Mouse (Mus musculus): ENCODE measurements around the gene Prkcg.

Gene Prkcg

DNA sequence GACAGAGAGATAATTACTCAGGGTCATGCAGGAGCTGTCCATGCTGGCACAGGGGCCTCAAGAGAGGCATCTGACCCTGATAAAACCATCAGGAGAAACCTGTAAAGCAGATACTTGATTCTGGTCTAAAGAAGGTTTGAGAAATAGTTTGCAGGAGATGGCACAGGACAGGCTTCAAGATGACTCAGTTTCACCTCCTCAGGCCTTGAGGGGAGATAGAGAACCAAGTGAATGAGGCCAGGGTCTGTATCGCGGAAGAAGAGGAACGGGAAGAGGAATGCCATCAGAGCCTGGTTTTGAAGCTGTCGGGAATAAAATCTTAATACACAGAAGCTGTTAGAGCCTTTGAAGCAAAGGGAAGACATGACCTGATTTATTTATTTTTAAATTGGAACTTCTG, 28.7 kb downstream of the Prkcg start:
- no peak for DNase-seq (ENCODE audit: low spot score)

DNA sequence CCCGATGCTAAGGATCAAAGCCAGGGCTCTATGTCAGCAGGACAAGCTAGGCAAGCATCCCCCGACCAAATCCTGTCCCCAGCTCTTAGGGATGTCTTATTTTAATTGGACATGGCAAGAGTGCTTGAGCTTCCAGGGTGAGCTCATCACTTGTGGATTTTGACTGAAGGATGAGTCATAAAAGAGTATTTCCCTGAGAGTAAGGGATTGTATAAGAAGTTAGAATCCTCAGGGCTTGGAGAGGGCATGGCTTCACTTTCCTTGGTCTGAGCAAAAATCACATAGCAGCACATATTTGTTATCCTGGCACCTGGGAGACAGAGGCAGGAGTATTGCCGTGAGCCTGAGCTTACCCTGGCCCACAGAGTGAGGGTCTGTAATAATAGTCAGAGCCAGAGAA, 31.9 kb downstream of the Prkcg start:
- no peak for DNase-seq (ENCODE audit: low spot score)

DNA sequence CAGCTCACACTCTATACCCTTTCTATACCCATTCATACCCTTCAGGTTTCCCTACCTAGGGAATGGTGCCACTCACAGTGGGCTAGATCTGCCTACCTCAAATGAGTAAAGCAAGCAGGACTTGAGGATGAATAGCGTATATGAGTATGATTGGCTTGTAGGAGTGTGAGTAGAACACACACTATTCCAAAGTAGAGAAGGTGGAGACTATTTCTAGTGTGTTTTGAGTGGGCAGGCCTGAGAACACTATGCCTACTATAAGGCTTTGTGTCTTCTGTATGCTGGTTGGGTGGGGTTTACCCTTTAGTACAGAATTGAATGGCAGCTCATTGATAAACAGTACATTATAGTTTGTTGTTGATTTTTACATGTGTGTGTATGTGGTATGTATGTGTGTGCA, 34.8 kb downstream of the Prkcg start:
- DNase-seq (ENCODE audit: low spot score) = no peak

DNA sequence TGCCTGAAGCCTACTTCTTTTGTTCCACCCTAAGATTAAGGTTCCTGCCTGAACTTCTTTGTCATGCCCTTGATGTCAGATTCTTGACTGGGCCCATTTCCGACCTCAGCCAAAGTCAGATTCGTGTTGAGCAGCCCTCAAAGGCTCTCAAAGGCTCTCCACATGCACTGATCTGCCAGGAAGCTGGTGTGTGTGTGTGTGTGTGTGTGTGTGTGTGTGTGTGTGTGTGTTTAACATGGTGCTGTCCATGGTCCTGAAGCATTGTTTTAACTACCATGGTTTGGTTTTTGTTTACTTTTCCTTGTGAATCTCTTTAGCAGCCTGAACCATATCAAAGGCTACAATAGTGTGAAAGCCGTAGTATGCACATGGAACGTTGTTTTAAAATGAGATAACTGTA, 39.0 kb downstream of the Prkcg start:
- no peak for DNase-seq (ENCODE audit: low spot score)

DNA sequence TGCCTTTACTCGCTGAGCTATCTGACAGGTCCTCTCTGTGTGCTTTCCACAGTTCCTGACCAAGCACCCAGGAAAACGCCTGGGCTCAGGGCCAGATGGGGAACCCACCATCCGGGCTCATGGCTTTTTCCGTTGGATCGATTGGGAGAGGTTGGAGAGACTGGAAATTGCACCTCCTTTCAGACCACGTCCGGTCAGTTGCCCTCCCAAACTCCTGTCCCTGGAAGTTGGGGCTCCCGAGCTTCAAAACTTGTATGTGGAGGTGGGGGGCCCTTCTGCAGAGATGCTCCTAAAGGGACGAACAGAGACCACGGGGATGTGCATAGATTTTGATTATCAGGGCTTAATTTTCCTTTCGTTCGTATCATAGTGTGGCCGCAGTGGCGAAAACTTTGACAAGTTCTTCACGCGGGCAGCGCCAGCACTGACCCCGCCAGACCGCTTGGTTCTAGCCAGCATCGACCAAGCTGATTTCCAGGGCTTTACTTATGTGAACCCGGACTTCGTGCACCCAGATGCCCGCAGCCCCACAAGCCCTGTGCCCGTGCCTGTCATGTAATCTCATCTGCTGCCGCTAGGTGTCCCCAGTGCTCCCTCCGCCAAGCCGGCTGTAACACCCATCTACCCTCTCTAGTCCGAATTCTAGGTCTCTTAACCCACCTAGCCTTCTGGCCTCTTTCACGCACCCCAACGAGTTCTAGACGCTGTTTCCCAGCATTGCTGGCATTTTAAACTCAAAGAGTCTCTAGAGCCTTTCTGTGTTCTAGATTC, 41.0 kb downstream of the Prkcg start:
- peak; percentile 44 for DNase-seq (ENCODE audit: low spot score)

DNA sequence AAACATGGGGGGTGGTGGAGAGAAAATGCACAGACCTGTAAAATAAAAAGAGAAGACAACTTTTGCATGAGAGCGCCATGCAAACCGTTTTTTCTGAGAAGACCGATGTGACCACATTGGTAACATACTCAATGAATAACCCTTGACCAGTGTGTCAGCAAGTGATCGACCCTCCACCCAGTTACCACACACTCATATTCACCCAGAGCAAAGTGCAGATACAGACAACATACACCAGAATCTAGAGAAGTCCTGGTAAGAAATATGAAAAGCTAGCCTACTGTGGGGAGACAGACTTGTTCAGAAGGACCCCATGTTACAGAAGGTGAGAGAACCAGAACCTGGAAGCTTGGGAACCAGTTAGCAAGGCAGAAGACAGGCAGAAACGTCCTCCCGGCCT, 42.2 kb downstream of the Prkcg start:
- DNase-seq (ENCODE audit: low spot score) = no peak

DNA sequence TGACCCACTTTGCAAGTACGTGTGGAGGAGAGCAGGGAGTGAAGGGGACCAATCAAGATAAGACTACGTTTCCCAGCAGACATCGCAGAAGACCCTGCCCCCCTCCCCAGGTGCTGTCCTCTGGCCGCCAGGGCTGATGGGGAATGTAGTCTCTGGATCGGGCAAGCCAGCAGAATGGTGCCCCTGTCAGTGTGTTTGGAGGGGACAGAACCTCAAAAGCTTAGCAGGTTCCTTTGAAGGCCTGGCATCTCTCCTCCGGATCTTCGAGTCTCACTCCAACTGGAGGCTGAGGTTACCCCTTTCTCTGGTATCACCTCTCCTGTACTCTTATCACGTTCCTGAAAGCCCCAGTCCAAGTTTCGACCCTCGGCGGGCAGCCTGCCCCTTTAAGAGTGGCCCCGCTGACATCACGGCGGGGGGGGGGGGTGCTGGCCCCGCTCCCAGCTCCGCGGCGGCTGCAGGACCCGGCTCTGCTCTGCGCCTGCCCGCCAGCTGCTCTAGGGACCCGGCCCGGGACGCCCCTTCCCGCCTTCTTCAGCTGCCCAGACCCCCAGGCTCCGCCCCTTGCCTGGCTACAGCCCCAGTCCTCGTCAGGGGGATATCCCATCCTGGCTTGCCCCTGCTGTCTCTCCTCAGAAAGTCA, 42.7 kb downstream of the Prkcg start:
- no peak for DNase-seq (ENCODE audit: low spot score)

DNA sequence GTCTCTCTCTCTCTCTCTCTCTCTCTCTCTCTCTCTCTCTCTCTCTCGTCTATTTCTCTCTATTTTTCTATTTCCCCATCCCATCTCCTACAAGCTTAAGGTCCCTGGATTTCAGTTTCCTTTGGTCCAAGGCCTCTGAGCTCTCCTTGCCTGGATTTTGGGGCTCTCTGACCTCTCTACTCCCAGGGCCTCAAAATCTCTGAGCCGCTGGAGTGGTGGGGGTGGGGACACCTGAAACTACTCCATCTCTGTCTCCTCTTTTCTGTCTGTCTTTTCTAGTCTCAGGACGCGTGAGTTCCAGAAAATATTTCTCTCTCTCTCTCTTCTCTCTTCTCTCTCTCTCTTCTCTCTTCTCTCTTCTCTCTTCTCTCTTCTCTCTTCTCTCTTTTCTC, 43.2 kb downstream of the Prkcg start:
- DNase-seq (ENCODE audit: low spot score) = no peak

DNA sequence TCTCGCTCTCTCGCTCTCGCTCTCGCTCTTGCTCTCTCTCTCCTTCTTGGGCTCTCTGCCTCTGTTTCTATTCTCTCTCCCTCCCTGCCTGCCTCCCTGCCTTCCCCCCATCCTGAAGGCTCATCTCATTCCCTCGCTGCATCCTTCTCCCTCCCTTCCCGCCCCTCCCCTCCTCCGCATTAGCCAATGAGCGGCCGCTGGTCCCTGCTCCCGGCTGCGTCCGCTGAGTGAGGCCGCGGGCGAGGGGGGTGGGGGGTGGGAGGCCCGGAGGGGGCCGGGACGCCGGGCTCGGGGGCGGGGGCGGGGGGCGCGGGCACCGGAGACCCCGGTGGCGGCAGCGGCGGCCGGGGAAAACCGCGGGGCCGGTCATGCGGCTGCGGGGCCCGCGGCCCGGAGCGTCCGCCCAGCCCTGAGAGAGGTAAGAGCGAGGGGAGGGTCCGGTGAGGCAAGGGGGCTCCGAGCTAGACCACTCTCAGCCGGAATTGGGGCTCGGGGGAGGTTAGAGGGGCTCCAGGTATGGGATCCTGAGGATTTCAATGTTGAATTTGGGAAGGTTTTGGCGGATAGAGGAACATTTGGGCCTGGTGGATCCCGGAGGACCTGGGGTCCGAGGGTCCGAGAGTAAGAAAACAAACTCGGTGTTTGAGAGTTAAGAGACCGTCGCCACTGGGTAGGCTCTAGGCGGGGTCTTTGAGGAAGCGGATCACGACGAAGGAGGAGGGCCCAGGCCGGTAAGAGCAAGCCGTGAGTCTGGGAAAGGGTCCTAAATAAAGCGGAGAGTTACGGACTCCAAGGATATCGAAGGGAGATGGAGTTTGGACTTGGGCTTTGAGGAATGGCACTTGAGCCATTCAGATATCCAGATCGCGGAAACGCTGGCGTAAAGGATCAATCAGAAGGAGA, 43.9 kb downstream of the Prkcg start, which contains the start of gene Cacng7:
Gene Cacng7, plus strand, starts transcription at position 337 of the 903 bp plus-strand sequence.
- DNase-seq (ENCODE audit: low spot score) = no peak

DNA sequence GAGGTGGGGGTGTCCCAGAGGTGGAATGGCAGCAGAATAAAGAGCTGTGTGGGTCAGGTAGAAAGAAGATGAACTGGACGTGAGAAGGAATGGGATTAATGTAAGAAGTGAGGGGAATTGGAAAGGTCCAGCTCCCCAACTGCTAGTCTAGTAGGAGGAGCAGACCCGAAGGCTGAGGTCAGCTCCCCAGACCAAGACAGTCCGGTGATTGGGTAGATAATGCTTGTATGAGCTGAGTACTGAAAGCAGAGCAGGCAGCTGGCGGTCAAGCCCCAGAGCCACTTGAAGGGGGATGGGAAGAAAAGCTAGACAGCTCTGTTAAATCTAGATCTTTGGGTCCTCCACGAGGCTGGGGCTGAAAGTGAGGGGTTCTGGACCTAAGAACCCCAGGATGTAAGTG, 44.6 kb downstream of the Prkcg start:
- DNase-seq (ENCODE audit: low spot score) = no peak

DNA sequence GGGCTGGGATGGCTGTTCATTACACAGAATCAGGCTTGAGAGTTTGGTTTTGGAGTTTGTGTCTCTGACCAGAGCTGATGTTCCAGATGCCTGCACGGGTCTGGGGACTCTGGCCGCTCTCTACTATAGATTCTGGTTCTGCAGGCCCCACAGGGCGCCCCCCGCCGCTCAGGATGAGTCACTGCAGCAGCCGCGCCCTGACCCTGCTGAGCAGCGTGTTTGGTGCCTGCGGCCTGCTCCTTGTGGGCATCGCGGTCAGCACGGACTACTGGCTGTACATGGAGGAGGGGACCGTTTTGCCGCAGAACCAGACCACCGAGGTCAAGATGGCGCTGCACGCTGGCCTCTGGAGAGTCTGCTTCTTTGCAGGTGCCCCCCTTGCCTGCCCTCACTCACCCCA, 47.4 kb downstream of the Prkcg start:
- no peak for DNase-seq (ENCODE audit: low spot score)

DNA sequence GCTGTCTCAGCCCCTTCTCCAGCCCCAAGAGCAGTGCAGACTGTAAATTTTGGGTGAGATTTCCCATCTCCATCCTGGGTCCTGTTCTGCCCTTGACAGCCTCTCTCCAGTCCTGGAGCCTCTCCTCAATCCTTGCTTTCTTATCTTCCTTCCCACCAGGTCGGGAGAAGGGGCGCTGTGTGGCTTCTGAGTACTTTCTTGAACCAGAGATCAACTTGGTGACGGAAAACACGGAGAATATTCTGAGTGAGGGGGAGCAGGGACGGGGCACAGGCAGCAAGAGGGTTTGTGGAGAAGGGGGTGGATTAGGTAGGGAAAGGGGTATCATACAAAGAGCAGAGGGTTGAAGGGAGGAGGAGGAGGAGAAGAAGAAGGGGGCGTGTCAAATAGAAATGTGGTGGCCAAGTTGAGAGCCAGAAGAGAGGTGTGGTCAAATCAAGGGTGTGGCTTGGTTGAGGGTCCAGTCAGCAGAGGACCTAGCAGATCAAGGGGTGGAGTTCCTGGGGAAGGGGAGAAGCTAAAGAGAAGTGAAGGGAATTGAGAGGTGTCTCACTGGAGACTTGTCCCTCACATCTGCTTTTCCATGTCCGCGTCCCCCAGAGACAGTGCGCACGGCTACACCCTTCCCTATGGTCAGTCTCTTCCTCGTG, 49.4 kb downstream of the Prkcg start:
- no peak for DNase-seq (ENCODE audit: low spot score)

DNA sequence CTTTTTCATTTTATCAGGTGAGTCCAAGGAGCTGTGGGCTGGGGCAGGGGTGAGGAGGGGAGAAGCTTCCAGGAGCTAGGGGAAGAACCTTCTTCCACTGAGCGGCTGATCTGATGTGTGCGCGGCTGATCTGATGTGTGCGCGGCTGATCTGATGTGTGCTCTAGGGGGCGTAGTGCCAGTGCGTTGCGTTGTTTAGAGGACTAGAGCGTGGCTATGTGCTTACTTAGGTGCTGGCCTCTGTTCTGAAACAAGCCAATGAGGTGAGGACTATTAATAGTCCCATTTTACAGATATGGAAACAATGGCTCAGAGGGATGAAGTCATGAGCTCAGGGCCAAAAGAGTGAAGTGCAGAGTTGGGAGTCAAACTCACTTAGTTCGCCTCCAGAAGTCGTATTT, 50.0 kb downstream of the Prkcg start:
- DNase-seq (ENCODE audit: low spot score) = no peak

DNA sequence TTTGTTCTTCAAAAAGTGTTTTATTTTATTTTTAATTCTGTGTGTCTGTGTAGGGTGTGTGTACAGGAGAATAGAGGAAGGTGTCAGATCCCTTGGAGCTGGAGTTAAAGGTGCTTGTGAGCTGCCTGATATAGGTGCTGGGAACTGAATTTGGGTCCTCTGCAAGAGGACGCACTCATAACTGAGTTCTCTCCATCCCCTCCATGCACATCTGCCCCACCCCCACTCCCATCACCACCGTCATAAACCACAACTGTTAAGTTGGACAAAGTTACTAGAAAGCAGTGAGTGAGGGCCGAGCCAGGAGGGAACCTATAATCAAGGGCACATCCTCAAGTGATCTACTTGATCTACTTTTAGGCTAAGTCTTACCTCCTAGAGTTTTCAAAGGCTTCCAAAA, 54.9 kb downstream of the Prkcg start:
- DNase-seq (ENCODE audit: low spot score) = no peak

DNA sequence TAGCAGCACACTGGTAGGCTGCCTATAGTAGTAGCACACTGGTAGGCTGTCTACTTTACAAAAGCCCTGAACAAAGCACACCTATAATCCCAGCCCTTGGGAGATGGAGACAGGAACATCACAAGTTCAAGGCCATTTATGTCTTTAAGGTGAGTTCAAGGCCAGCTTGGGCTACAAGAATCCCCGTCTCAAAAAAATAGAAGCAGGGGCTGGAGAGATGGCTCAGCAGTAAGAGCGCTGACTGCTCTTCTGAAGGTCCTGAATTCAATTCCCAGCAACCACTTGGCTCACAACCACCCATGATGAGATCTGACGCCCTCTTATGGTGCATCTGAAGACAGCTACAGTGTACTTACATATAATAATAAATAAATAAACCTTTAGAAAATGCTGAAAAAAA, 56.3 kb downstream of the Prkcg start:
- no peak for DNase-seq (ENCODE audit: low spot score)

DNA sequence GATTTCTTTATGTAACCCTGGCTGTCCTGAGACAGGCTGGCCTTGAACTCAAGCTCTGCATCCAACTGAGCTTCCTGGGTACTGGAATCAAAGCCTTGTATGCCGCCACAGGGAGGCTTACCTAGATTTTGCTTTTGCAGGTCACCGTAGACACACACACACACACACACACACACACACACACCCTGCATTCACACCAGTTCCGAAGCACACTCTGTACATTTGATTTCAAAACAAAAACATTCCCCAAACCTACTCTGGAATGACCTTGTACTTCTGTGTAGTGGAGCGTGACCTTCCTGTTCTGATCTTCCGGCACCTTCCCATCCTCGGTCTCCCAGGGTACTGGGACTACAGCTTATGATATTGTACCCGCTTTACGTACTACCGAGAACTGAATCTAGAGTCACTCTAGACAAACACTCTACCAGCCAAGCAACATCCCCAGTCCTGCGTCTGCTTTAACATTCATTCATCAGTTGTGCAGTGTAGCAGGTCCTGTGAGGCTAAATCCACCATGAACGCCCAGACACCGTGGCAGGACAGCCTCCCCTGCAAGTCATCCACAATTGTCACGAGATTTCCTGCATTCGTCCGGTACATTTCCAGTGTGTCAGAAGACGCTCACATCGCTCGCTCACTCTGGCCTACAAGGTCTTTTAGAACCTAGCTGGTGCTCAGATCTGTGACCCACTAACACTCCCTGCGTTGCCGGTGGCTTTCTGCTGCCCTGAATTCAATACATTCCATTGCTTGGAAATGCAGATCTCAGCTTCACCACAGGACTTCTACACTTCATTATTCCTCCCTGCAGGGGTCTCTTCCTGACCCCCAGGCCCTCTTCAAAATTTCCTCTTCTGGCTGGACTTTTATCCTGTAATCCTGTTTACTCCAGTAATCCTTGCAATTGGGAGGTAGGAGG, 58.6 kb downstream of the Prkcg start:
- DNase-seq (ENCODE audit: low spot score) = no peak

DNA sequence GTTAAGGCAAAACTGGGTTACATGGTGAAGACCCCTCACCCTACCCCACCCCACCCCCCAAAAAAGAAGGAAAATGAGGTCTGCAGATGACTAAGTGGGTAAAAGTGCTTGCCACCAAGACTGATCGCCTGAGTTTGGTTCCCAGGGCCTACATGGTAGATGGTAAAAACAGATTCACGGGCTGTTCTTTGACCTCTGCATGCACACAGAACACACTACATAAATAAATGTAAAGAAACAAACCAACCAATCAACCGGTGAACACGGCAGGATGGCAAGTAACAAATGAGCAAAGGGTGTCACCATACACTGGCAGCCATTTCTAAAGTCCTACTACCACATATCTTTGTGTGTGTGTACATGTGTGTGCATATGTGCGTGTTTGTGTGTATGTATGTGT, 59.3 kb downstream of the Prkcg start:
- DNase-seq (ENCODE audit: low spot score) = no peak

DNA sequence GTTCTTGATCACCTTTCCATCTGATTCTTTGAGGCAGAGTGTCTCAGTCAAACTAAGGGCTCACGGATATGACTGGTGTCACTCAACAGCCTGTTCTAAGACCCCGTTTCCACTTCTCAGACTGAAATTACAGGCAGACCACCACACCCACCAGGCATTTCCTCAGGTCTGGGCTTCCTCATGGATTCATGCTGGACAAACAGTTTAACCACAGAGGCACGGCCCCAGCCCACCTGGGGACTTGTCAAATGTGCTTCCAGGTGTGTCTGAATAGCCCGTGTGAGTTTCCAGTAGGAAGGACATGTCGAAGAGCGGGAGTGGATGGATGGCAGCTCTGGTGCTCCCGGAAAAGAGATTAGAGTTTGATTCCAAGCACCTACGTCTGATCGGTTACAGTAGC, 60.8 kb downstream of the Prkcg start:
- no peak for DNase-seq (ENCODE audit: low spot score)

DNA sequence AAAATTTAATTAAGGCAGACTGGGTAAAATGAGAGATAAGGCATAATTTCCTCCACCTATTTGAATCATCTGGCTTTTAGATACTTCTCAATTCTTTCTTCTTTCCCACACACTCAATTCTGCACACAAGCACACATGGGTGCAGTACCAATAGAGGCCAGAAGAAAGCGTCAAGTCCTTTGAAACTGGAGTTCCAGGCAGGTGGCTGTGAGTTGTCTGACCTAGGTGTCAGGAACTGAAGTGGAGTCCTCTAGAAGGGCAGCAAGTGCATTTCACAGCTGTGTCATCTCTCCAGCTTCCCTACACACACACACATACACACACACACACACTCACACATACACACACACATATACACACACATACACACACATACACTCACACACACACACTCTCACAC, 62.6 kb downstream of the Prkcg start:
- no peak for DNase-seq (ENCODE audit: low spot score)

DNA sequence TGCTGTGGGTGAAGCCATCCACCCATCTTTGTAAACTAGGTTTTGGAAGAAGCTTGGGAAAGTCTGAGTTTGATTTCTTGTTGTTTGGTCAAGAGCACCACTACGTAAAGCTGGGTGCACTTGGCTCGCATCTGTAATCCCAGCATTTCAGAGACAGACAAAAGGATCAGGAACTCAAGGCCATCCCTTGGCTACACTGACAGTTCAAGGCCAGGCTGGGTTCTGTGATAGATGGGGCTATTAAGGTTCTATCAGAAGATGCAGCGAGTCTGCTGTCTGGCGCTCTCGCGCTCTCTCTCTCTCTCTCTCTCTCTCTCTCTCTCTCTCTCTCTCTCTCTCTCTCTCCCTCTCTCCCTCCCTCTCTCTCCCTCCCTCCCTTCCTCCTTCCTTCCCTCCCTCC, 65.9 kb downstream of the Prkcg start:
- no peak for DNase-seq (ENCODE audit: low spot score)

DNA sequence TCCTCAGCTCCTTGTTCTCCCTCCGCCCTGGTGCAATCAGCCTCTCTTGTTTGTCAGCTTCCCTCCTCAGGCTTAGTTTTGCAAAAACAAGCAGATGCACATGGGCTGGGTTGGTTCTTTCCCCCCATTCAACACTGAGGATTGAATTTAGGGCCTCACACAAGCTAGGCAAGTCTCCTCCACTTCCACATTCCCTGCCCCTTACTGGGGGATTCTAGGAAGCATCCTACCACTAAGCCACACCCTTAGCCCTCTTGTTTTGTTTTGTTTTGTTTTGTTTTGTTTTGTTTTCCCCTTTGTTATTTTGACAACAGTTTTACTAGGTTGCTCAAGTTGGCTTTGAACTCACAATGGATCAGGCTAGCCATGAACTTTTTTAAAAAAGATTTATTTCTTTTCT, 71.7 kb downstream of the Prkcg start:
- DNase-seq (ENCODE audit: low spot score) = no peak
